Mouse (Mus musculus) kidney, adult 2 months (tissue): ENCODE results near the gene Gli2.

Experiments used
- CTCF ChIP-seq: fragments of 200-500 bp; conservative IDR thresholded peaks from 2 replicates; pipeline ENCODE4 v1.5.1; 2011; ENCODE audit warnings: low read depth, mild to moderate bottlenecking, control low read depth, low read length, moderate library complexity, mixed read lengths; ENCODE audit not compliant: insufficient read depth, insufficient read length
- POLR2A ChIP-seq: fragments of 200-500 bp; IDR thresholded peaks from one replicate; pipeline ENCODE4 v1.6.1; 2011; ENCODE audit warnings: low read depth, low read length, control low read depth

DNA sequence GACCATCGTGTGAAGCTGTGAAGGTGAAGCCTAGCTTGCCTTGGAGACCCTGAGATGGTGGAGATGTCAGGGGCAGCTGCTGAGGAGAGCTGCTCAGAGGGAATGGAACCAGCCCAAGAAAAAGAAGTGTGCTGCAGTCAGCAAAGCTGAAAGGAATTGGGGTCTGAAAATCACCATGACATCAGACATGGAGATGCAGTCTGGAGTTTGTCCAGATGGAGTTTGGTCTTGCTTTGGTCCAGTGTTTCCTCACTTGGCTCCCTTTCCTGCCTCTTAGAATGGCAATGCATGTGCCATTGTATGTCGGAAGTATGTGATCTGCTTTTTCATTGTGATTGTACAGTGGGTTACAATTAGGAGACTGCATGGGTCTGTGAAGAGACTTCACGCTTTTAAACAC is 149.7 kb downstream of the Gli2 start:
- no peak for TF ChIP-seq CTCF
- no peak for TF ChIP-seq POLR2A
